Mouse (Mus musculus) neural tube, embryonic 15.5 days (tissue): ENCODE results near the gene Gm11492. TPM values are rescaled to one million over a fixed set of nuclear protein-coding genes. Genes with fewer than 3 reads are reported as not detected.
A peak's percentile ranks its signal among the peaks of the same experiment; 100 is the strongest.

ENCODE experiments used
- ATAC-seq: fragments of 200-750 bp; cut with Nextera tagmentation; 2 replicates; pipeline ENCODE4 v1.8.0; 2017; ENCODE audit warnings: mild to moderate bottlenecking, moderate TSS enrichment, moderate library complexity; ENCODE audit not compliant: low FRiP score
- H3K27ac ChIP-seq: fragments of 300-500 bp; sonication (generic); replicated peaks from 2 replicates; pipeline ENCODE4 v1.5.1; 2015; ENCODE audit warnings: mild to moderate bottlenecking, inconsistent platforms
- H3K27me3 ChIP-seq: fragments of 300-500 bp; sonication (generic); replicated peaks from 2 replicates; pipeline ENCODE4 v1.6.1; 2015; ENCODE audit warnings: inconsistent platforms
- H3K36me3 ChIP-seq: fragments of 300-500 bp; sonication (generic); 2 replicates; pipeline ENCODE4 v1.6.1; 2015; ENCODE audit warnings: inconsistent platforms
- H3K4me1 ChIP-seq: fragments of 300-500 bp; sonication (generic); 2 replicates; pipeline ENCODE4 v1.6.1; 2015; ENCODE audit warnings: inconsistent platforms
- H3K4me2 ChIP-seq: fragments of 300-500 bp; sonication (generic); 2 replicates; pipeline ENCODE4 v1.6.1; 2015; ENCODE audit warnings: inconsistent platforms, mild to moderate bottlenecking, moderate library complexity
- H3K4me3 ChIP-seq: fragments of 300-500 bp; sonication (generic); replicated peaks from 2 replicates; pipeline ENCODE4 v1.5.1; 2015; ENCODE audit warnings: mild to moderate bottlenecking, inconsistent platforms
- H3K9ac ChIP-seq: fragments of 300-500 bp; sonication (generic); replicated peaks from 2 replicates; pipeline ENCODE4 v1.6.1; 2015; ENCODE audit warnings: mild to moderate bottlenecking, inconsistent platforms
- H3K9me3 ChIP-seq: fragments of 300-500 bp; sonication (generic); replicated peaks from 2 replicates; pipeline ENCODE4 v1.6.1; 2016; ENCODE audit warnings: inconsistent platforms
- WGBS: fragments of 180-500 bp; shearing (Covaris S2); methylation state at CpG from one replicate; pipeline ENCODE4 v1.1.7; 2015; ENCODE audit warnings: mixed read lengths; 5-methylcytosine and 5-hydroxymethylcytosine counted together
- polyA plus RNA-seq: library from polyadenylated mRNA; unstranded; fragments of >200 nt; fragmentation: Nextera tagmentation; extraction: Ambion mirVana; gene quantifications from 2 replicates; pipeline ENCODE4 v1.2.1, GENCODE M21; 2015

The Gm11492 gene
- polyA plus RNA-seq, 1 experiment from 2014 or later = not detected

DNA sequence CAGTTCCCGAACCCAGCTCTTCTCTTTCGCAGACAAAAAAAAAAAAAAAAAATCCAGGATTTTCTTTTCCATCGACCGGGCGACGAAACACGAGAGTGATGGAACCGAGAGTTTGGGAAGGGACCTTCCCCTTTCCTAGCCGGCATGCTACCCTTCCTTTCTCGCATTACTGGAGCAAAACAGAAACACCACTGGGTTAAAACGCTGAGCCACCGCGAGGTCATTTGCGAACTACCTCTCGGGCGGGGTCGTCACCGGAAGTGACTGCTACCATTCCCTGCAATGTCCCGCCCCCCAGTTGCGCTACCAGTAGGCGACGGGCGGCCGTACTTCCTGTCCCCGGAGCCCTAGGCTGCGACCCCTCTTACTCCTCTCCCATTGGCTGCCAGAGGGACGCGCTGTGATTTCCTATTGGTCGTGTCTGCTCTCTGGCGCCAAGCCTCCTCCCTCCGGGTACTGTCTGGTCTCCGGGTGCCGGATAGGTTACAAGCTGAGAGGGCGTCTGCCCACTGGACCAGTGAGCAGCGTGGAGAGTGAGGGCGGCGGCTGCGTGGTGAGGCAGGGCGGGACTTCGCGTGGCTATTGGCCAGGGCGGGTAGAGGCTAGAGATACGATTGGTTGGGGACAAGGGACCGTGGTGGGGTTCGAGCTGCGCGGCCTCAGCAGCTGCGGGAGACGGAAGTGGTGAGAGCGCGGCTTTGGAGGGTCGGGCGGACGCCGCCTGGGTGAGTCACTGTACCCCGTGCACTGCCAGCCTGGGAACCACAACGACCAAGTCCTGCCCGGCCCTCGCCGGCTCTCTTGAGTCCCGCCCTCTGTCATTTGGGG lies 25.3 kb downstream of the Gm11492 start, which contains the start of gene Mtmr4:
Mtmr4 (plus strand) TSS at position 637 of the 828 bp plus-strand sequence.
- Histone ChIP-seq H3K4me2 (peak within 1 kb of the TSS; percentile 94), H3K27me3 (no peaks in the 10 kb centered on the region), H3K36me3 (peaks cover 7% of the 10 kb centered on the region; the same call in 1 of the 2 replicates), H3K4me3 (peak within 1 kb of the TSS; percentile 78), H3K4me1 (peaks cover 64% of the 10 kb centered on the region), H3K9me3 (no peaks in the 10 kb centered on the region), H3K27ac (peak within 1 kb of the TSS; percentile 95), H3K9ac (peak within 1 kb of the TSS; percentile 85)
- ATAC-seq = peak; percentile 96
- under 1% methylated on average over 61 of the region's 61 CpGs for WGBS

DNA sequence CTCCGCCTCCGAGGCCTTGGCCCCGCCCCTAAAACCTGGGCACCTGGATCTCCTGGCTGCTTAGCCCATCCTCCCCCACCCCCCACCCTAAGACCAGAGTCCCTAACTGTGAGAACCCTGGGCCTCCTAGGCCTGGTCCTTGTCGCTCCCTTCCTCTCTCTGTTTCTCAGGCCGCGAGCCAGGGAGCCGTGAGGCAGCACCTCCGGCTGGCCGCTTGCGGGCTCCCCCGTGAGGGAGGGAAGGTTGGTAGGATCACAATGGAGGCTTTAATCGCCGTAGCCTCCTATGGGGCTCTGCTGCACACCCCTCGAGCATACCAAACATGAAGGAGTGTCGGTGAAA lies 25.9 kb downstream of the Gm11492 start:
- H3K36me3 ChIP-seq = peaks cover 10% of the 10 kb centered on the region
- H3K9me3 ChIP-seq = no peaks in the 10 kb centered on the region
- H3K4me2 ChIP-seq = peak overlapping the region; percentile 94
- H3K4me1 ChIP-seq = peaks cover 70% of the 10 kb centered on the region
- H3K4me3 ChIP-seq = peak overlapping the region; percentile 78
- H3K9ac ChIP-seq = peak overlapping the region; percentile 85
- H3K27ac ChIP-seq = peak overlapping the region; percentile 95
- ATAC-seq = no peak
- H3K27me3 ChIP-seq = no peaks in the 10 kb centered on the region
- 0% methylated on average over 12 of the region's 15 CpGs for WGBS

- Histone ChIP-seq H3K9me3 (no peaks in the 10 kb centered on the region), H3K9ac (peak overlapping the region; percentile 85), H3K36me3 (peaks cover 16% of the 10 kb centered on the region), H3K27ac (peak overlapping the region; percentile 95), H3K4me3 (peak overlapping the region; percentile 78), H3K4me1 (peaks cover 73% of the 10 kb centered on the region), H3K27me3 (no peaks in the 10 kb centered on the region), H3K4me2 (peak overlapping the region; percentile 94)
- no peak for ATAC-seq
- 28% methylated on average over 13 of the region's 13 CpGs for WGBS
Observed at GRCm38 (mm10) chr11:87592713-87593598, 26.5 kb downstream of the Gm11492 start.

DNA sequence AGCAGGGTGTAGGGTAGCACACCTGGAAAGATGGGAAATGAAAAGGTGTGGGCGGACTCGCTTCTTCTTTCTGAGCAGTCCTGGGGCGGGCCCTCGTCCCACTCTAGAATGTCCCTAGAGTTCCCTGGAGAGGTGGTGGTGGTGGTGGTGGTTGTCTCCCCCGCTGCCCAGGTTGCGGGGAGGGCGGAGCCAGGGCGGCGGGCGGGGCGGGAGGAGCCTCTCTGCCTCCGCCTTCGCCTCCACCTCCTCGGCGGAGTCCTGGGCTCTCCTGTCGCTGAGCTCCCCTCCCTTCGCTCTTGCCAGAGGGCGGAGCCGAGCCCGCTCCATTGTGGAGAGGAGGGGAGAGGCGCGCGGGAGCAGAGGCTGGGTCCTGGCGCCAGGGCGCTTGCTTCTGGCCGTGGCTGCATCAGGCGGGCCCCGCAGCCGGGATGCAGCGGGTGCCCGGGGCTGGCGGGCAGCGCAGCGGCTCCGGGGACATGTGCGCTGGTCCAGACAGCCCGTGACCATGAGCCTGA lies 28.9 kb downstream of the Gm11492 start:
- Histone ChIP-seq H3K9ac (peak overlapping the region; percentile 83), H3K36me3 (peaks cover 40% of the 10 kb centered on the region), H3K27me3 (no peaks in the 10 kb centered on the region), H3K27ac (peak overlapping the region; percentile 79), H3K4me1 (peaks cover 57% of the 10 kb centered on the region), H3K9me3 (no peaks in the 10 kb centered on the region), H3K4me2 (peak overlapping the region; percentile 69), H3K4me3 (peak overlapping the region; percentile 62)
- ATAC-seq = peak; percentile 62
- WGBS = 0% methylated on average over 27 of the region's 37 CpGs

DNA sequence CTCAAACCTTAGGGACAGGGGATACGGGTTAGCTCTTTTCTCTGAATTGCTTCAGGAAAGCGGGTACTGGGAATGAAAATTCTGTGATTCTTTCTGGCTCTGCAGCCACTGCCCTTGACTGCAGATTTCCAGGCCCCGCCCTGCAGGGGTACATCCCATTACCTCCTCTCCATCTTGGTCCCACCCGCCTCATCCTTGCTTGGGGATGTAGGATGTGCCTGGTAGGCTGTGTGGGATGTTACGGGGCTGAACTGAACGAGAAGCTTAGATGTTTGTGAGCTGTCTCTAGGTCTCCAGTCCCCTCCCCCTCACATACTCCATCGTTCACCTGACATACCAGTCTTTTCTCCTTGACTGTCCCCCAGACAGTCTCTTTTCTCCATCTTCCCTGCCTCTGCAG lies 29.5 kb downstream of the Gm11492 start:
- Histone ChIP-seq H3K9ac (peak overlapping the region; percentile 83), H3K9me3 (no peaks in the 10 kb centered on the region), H3K4me1 (peaks cover 52% of the 10 kb centered on the region), H3K4me3 (peak overlapping the region; percentile 62), H3K36me3 (peaks cover 46% of the 10 kb centered on the region), H3K4me2 (peak overlapping the region; percentile 69), H3K27me3 (no peaks in the 10 kb centered on the region), H3K27ac (peak overlapping the region; percentile 79)
- ATAC-seq = no peak
- 2% methylated on average over 7 of the region's 7 CpGs for WGBS

DNA sequence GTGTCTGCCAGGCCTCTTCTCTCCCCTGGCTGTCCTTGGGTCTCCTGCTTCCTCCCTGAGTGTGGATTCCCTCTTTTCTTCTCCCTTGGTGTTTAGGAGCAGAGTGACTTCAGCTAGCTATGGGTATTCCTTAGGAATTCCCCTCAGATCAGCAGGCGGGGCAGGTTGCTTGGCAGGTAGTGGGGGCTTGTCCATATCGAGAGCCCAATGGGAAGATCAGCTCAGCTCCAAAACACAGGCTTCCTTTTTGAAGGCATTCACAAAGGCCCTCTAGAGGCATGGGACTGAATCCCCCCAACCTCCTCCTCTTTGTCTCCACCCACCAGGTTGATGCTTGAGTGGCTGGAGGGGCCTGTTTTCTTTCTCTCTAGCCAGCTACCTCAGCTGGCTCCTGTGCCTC lies 30.0 kb downstream of the Gm11492 start:
- no peak for ATAC-seq
- Histone ChIP-seq H3K4me1 (peaks cover 51% of the 10 kb centered on the region), H3K27me3 (no peaks in the 10 kb centered on the region), H3K27ac (peak overlapping the region; percentile 79), H3K9me3 (no peaks in the 10 kb centered on the region), H3K36me3 (peaks cover 51% of the 10 kb centered on the region), H3K4me3 (peak overlapping the region; percentile 62), H3K4me2 (peak overlapping the region; percentile 69), H3K9ac (peak overlapping the region; percentile 83)
- 30% methylated on average over 2 of the region's 2 CpGs for WGBS

DNA sequence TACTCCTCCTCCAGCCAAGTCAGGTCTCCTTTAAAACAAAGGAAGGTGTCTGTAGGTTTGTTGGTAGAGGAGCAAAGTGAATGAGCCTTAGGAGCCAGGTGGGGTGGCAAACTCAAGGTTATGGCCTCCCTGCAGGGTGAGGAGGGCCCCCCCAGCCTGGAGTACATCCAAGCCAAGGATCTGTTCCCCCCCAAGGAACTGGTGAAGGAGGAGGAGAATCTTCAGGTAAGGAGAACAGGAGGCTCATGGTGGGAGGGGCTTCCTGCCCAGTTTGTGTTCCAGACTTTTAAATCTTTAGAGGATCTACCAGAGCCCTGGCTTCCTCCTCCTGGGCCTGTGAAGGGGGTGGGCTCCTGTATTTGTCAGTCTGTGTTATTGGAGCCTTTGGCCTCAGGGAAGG lies 30.6 kb downstream of the Gm11492 start:
- H3K27me3 ChIP-seq = no peaks in the 10 kb centered on the region
- H3K9ac ChIP-seq = peak overlapping the region; percentile 83; the same call in 1 of the 2 replicates
- peak overlapping the region; percentile 62 for H3K4me3 ChIP-seq
- peak overlapping the region; percentile 69 for H3K4me2 ChIP-seq
- no peak overlapping the region for H3K27ac ChIP-seq
- H3K9me3 ChIP-seq = no peaks in the 10 kb centered on the region
- peaks cover 56% of the 10 kb centered on the region for H3K36me3 ChIP-seq
- H3K4me1 ChIP-seq = peaks cover 51% of the 10 kb centered on the region
- no peak for ATAC-seq

DNA sequence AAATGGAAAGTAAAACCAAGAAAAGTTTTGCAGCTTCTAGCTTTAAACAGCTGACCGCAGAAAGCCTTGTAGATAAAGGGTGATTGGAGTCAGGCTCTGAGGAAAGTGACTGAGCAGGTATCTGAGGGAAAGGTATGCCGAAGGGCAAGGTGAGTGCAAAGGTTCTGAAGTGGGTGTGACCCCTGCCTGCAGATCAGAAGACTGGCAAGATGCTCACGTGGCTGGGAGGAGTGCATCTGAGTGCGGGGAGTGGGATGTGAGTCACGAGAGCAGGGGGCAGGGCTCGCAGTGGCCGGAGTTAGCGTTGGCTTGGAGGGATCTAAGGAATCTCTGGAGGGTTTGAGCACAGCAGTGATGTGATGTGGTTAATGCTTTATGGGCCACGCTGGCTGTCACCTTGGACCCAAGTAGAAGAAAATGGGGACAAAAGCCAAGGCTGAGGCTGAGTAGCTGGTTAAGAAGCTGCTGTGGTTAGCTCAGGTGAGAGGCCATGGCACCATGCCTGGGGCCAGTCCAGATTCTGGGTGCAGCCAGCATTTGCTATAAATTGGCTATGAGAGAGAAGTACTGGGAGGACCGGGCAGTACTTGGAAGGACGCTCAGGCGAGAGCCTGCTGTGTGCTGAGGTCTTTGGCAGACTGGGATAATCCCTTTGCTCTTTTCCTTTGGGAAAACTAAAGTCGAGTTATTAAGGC lies 33.1 kb downstream of the Gm11492 start:
- peaks cover 74% of the 10 kb centered on the region for H3K36me3 ChIP-seq
- 92% methylated on average over 13 of the region's 13 CpGs for WGBS
- no peak for ATAC-seq
- no peak overlapping the region for H3K9ac ChIP-seq
- no peaks in the 10 kb centered on the region for H3K27me3 ChIP-seq
- H3K4me1 ChIP-seq = peaks cover 28% of the 10 kb centered on the region
- H3K4me3 ChIP-seq = no peak overlapping the region
- H3K4me2 ChIP-seq = no peak overlapping the region
- H3K9me3 ChIP-seq = no peaks in the 10 kb centered on the region
- H3K27ac ChIP-seq = no peak overlapping the region

- Histone ChIP-seq H3K27ac (no peak overlapping the region), H3K27me3 (no peaks in the 10 kb centered on the region), H3K4me3 (no peak overlapping the region), H3K9me3 (no peaks in the 10 kb centered on the region), H3K4me1 (peaks cover 20% of the 10 kb centered on the region), H3K4me2 (no peak overlapping the region), H3K36me3 (peaks cover 83% of the 10 kb centered on the region), H3K9ac (no peak overlapping the region)
- 95% methylated on average over 10 of the region's 10 CpGs for WGBS
- ATAC-seq = no peak
Observed at GRCm38 (mm10) chr11:87600322-87600853, 33.9 kb downstream of the Gm11492 start.

GRCm38 (mm10) chr11:87602234-87602633 lies 35.8 kb downstream of the Gm11492 start:
- no peak overlapping the region for H3K27ac ChIP-seq
- H3K27me3 ChIP-seq = no peaks in the 10 kb centered on the region
- H3K36me3 ChIP-seq = peaks cover 97% of the 10 kb centered on the region
- H3K4me3 ChIP-seq = no peak overlapping the region
- no peaks in the 10 kb centered on the region for H3K9me3 ChIP-seq
- WGBS = 93% methylated on average over 9 of the region's 9 CpGs
- H3K9ac ChIP-seq = 0 out of 2 replicates have a peak overlapping the region, but pooled peaks have one; percentile 10
- H3K4me1 ChIP-seq = peaks cover 5% of the 10 kb centered on the region
- ATAC-seq = no peak
- no peak overlapping the region for H3K4me2 ChIP-seq

DNA sequence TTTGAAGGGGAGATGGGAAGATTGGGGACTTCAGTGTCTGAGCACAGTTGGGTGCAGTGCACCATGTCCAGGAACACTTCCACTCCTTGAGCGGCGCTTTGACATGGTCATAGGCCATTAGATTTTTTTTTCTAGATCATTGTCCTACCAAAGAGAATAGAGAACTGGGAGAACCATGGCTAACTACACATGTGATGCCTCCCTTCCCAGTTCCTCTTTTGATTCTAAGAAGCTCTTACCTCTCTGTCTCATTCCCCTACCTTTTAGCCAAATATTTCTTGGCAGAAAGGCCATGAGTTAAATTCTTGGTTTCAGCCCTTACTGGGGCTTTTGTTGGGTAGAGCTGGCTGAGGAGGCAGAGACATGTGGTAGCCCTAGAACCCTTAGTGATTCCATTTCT lies 37.1 kb downstream of the Gm11492 start:
- Histone ChIP-seq H3K4me1 (no peaks in the 10 kb centered on the region), H3K27ac (no peak overlapping the region), H3K27me3 (no peaks in the 10 kb centered on the region), H3K4me3 (no peak overlapping the region), H3K9ac (no peak overlapping the region), H3K4me2 (no peak overlapping the region), H3K36me3 (peaks cover 97% of the 10 kb centered on the region), H3K9me3 (no peaks in the 10 kb centered on the region)
- WGBS = 100% methylated on average over 2 of the region's 2 CpGs
- ATAC-seq = no peak
